Mouse (Mus musculus) adrenal gland, adult 2 months (tissue): Measurements from ENCODE around the gene Dedd2. TPM values are rescaled to one million over a fixed set of nuclear protein-coding genes. Genes with fewer than 3 reads are reported as not detected.

Source experiments
- DNase-seq: peaks from one replicate; pipeline ENCODE4 v3.0.0; 2021
- polyA plus RNA-seq: library from polyadenylated mRNA; depleted of rRNA; stranded (reverse); fragments of >200 nt; gene quantifications from 2 replicates; pipeline ENCODE4 v1.2.3, GENCODE M21; 2012
- total RNA-seq, 2 experiments: library from RNA; stranded (reverse); gene quantifications; 2 replicates each; pipeline ENCODE4 v1.2.3; 2021

Dedd2 gene
- total and polyA plus RNA-seq, 3 experiments = 15.6 to 36.3 (median 17.9) TPM

DNA sequence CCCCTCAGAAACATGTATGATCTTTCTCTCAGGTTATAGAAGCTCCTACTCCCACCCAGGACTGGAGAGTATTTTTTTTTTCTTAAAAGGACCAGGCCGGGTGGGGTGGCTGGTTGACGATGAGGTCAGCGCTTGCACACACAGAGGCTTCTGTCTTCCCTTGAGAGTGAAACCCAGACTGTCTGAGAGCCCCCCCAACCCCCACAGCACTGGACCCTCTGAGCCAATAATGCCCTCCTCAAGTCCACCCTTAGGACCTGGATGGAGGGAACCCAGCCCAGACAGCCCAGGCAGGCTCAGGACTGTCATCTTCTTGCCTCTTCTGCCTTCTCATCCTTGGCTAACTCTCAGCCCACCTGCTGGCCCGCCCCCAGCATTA lies 26.3 kb upstream of the Dedd2 start:
- peak; percentile 17 for DNase-seq

- peak; percentile 64 for DNase-seq
Measured at GRCm38 (mm10) chr7:25246079-25246758, 25.8 kb upstream of the Dedd2 start.

DNA sequence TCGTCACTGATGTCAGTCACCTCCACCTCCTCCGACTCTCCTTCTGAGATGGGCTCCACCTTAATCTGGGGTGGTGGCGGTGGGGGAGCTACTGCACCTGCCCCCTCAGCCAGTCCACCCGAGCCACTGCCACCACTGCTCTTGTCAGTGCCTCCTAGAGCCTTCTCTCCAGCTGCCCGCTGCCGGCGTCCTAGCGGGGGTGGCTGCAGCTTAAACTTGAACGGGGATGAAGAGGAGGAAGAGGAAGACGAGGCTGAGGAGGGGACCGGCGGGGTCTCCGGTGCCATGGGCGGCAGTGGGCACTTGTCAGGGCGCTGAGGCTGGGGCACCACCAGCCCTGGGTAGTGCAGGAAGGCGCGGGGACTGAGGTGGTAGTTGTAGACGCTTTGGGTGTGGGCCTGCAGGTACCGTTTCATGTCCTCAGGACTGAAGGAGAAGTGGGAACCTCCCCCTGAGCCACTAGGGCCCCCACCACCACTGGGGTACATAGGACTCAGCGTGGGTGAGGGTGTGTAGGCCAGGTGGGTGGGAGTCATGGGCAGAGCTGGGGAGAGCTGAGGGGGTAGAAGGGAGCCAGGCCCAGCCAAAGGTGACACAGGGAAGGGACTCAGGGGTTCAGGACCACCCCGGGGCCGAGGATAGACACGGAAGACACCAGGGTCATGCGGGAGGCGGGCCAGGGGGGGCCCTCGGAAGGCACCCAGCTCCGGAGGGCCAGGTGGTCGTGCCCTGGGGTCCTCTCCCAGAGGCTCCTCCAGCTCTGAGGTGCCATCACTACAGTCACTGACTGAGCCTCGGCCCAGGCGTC lies 24.4 kb upstream of the Dedd2 start:
- peak; percentile 12 for DNase-seq

DNA sequence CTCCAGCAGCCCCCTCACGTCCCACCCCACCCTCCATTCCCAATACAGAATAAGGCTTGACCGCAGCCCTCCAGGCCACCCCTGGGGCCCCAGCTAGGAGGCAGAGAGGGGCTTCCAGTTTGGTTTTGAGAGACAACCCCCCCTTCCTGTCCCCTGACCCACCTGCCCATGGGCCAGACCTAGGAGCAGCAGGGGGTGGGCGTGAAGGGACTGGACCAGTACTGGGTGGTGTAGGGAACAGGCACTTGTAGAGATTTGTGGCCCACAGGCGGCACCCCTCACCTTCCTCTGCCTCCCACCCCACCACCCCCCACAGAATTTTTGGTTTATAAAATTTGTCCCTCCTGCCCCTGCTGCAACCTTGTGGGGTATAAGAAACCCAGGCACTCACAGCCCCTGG lies 22.9 kb upstream of the Dedd2 start:
- DNase-seq = peak; percentile 2

- peak; percentile 79 for DNase-seq
Measured at GRCm38 (mm10) chr7:25241062-25241461, 20.6 kb upstream of the Dedd2 start.

DNA sequence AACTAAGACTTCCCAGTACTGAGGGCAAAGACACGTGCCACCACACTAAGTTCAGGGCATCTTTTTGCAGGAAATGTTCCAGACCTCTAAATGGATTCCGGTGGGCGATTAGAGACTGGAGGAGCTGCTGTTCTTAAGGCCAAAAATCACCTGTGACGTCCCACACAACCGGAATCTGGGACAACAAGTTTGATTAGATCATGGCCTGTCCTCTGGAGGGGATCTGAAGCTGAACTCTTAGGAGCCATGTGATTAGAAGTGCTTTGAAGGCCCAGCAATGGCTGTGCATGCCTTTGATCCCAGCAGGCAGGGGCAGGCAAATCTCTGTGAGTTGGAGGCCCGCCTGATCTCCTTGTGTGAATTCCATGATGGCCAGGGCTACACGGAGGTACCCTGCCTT lies 20.2 kb upstream of the Dedd2 start:
- DNase-seq = peak; percentile 8

DNA sequence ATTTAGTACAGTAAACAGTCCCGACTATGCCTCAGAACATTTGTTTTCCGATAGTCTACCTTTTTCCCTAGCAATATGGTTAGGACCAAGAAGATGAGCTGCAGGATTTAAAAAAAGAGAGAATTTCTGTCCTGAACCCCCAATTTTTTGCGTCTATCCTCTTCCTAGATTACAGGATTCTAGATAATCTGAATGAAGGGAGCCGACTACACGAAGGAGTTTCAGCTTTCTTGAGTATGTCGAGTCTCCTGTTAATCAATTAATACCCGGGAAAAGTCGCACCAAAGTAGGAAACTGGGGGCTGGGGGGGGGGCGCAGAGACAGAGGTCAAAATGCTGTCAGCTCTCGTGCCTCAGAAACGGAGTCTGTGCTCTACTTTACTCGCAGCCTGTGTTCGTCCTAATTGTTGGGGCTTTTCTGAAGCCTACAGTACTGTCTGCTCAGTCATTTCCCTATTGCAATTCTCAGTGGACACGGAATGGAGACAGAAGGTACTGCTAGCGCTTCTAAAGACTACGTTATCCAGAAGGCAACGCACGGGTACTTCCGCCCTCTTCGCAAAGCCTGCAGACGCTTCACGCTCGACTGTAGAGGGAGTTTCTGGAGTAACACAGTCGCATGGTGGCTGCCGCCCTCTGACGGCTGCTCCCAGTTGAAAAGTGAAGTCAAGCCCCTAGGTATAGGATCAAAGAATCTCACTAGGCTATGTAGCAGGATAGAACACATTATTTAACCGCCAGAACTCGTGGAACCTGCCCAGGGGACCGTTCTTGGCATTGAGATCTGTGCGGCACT lies 18.6 kb upstream of the Dedd2 start:
- peak; percentile 87 for DNase-seq

- DNase-seq = peak; percentile 95
Measured at GRCm38 (mm10) chr7:25238015-25238706, 17.7 kb upstream of the Dedd2 start.

- peak; percentile 99 for DNase-seq
Measured at GRCm38 (mm10) chr7:25237249-25238014, 17.0 kb upstream of the Dedd2 start, which contains the start of gene Gsk3a. Gene Gsk3a (minus strand): TSS chr7:25237851.

GRCm38 (mm10) chr7:25235526-25235925 lies 15.1 kb upstream of the Dedd2 start:
- DNase-seq = no peak

DNA sequence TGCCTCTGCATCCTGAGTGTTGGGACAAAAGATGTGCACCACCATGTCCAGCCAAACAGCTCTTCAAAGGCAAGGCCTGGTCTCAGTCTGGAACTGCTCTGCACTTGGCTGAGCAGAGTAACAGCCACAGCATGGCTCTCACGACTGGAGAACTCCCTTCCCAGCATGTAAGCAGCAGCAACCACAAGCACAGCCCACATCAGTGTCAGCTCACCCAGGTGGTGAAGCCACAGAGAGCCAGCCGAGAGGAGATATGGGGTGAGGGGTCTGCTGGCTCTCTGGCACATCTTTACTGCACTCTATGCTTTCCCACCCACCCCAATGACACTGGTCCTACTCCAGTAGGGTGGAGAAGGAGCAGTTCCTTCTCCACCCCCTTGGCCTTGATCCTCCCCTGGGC lies 12.6 kb upstream of the Dedd2 start:
- DNase-seq = no peak

- no peak for DNase-seq
Measured at GRCm38 (mm10) chr7:25232101-25232648, 11.8 kb upstream of the Dedd2 start.

DNA sequence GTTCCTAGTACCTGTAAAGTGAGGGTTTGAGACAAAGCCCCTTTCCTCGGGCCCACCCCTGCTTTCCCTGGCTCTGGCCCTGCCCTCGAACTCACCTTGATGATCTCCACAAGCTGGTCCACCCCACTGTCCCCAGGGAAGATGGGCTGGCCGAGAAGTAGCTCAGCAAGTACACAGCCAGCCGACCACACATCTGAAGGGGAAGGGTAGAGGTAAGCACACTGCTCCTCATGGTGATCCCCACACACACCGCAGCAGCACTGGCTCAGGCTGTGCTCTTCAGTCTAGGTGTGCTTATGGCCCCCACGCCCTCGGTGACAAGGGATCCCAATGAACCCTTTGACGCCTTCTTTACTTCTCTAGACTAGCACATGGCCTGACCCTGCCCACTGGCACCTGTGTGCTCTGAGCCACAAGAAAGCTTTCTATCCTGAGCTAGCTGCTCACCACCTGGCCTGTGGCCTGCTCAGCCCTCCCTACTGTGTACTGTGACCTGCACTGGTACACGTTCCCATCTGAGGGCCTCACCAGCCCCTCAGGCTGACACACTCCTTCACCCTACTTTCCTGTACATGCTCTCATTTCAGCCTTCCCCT lies 10.4 kb upstream of the Dedd2 start:
- DNase-seq = no peak

GRCm38 (mm10) chr7:25227523-25228300 lies 7.3 kb upstream of the Dedd2 start:
- no peak for DNase-seq

DNA sequence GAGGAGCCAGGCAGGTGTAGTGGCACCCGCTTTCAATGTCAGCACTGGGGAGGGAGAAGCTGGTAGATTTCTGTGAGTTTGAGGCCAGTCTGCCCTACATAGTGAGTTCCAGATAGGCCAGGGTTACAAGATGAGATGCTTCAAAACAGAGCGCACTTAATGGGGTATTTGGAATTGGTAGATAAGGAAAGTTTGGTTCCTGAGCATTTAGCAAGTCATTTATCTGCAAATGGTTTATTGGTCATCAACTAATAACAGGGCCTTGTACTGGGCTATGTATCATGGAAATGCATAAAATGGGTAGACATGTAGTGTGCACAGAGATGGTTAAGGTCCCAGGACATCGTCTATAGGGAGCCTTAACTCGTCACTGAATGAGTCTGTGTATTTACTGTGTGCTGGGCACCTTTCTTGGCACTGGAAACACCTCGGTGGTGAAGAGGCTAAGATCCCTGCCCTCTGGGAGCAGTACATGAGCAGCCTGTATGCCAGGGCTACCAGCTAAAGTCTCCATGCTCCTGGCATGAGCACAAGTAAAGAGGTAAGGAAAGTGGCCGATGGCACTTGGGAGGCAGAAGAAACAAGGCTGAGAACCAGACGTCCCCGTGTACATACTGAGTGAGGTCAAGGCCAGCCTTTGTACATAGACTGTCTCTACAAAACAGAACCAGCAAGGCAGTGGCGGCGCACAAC lies 2.0 kb upstream of the Dedd2 start:
- DNase-seq = no peak

DNA sequence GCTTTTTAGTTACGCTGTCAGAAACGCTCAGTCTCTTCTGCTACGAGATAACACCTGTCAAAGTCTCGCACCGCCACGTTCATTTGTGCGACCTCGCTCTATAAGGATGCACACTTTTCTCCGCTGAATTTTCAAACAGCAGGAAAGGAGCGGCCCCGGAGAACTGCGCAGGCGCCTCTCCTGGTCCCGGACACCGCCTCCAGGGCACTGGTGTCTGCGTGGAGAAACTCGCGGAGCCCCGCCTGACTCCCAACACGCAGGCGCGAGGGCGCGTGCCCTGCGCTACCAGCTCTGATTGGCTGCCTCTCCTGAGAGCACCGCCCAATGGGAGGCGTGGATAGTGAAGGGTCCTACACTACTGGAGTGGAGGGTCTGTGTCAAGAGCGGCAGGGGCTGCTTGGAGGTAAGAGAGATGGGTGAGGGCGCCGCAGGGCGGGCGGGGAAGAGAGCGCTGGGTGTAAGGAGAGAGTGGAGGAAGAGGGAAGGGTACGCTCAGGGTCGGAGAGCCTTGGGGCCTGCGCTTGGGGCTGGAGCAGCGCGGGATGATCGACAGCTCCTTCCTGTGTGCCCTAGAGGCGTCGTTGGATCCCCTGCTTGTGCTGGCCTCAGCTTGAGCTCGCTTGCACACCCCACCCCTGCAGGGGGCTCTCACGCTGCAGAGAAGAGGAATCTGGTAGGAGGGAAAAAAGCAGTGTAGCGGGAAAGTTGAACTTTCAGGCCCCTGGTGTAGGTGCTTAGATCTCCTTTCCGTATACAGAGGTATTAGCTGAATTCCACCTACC lies 878 bp upstream of the Dedd2 start, which contains the start of gene Zfp526:
Gene Zfp526, plus strand, starts transcription at position 324 of the 782 bp plus-strand sequence.
- DNase-seq = peak; percentile 99

DNA sequence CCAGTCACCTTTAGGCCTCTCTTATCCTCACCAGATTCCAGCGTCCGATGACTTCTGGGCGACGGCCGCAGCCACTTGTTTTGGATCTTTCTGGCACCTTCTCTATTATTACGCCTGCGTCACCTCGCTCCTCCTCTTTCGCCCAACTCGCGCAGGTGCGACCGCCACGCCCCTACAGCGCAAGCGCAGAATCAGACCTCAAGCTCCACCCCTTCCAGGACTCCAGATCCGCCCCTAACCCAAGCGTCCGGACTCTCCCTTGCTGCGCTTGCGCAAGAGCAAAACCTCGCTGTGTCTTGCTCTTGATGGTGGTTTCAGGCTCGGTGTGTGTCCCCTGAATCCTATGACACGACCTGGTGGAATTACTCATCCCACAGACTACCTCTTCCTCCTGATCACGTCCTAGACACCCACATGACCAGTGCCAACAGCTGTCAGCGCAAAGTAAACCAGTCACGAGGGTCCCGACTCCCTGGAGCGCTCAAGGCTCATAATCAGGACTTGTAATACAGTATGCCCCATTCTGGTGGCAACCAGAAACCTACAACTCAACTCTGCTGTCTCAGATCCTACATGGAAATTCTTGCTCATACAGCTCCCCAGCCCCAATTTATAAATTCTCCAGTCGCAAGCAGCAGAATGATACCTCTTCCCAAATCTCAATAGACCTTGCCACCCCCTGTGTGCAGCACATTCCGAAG lies 509 bp downstream of the Dedd2 start:
- peak; percentile 98 for DNase-seq

DNA sequence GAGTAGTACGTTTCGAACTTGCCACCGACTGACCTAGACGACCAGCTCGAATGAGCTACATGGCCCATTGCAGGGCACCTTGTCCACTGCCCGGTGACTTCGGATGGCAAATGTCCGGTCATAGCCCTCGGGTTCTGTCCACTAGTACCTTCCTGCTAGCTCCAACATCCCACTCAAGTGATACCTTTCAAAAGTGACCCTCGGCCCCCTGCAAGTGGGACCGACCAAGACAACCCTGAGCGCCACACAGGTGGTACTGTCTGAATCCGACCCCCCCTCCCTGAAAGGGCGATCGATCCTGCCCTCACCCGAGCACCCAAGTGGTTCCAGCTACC lies 1.0 kb downstream of the Dedd2 start:
- no peak for DNase-seq
